Mouse (Mus musculus) kidney, adult 8-10 months (tissue): ENCODE results near the gene Rab5c.

Experiments used
- DNase-seq, 2 experiments: peaks; one replicate each; pipeline ENCODE4 v3.0.0; 2022

The Rab5c gene

GRCm38 (mm10) chr11:100719893-100720292, 18.1 kb downstream of the Rab5c start:
- no peak for DNase-seq

- DNase-seq = no peak
These were observed 18.7 kb downstream of the Rab5c start for GRCm38 (mm10) chr11:100719312-100719711.

GRCm38 (mm10) chr11:100718866-100719265, 19.1 kb downstream of the Rab5c start:
- no peak for DNase-seq

GRCm38 (mm10) chr11:100718462-100718861, 19.6 kb downstream of the Rab5c start:
- no peak for DNase-seq

DNA sequence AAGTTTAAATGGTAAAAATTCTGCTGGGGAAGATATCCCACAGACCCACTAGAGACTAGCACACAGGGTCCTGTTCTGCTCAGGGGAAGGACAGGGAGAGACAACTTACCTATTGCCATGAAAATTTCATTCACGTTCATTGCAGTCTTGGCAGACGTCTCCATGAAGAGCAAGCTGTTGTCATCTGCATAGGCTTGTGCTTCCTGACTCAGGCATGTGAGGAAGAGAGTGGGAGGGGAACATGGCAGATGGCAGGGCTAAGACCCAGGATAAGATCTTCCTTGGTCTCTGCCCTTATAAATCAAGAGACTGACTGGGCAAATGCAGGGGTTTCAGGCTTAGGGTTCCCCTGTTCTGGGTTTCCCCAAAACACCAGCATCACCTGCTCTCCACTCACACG, 21.4 kb downstream of the Rab5c start:
- no peak for DNase-seq

- DNase-seq = no peak
These were observed 23.1 kb downstream of the Rab5c start for GRCm38 (mm10) chr11:100714948-100715347.

GRCm38 (mm10) chr11:100714534-100714915, 23.5 kb downstream of the Rab5c start:
- peak; percentile 79 to 92 for DNase-seq

- peak in 1 of 2 experiments; percentile 70 for DNase-seq
These were observed 24.1 kb downstream of the Rab5c start, which contains the start of gene Hspb9 for GRCm38 (mm10) chr11:100713735-100714533. TSS of gene Hspb9 (plus strand) at chr11:100713850.

GRCm38 (mm10) chr11:100713174-100713573, 24.8 kb downstream of the Rab5c start:
- no peak for DNase-seq

GRCm38 (mm10) chr11:100711783-100712615, 26.0 kb downstream of the Rab5c start, which contains the start of gene Kat2a:
TSS of gene Kat2a (minus strand) at chr11:100712465.
- DNase-seq = peak; percentile 79 to 83

DNA sequence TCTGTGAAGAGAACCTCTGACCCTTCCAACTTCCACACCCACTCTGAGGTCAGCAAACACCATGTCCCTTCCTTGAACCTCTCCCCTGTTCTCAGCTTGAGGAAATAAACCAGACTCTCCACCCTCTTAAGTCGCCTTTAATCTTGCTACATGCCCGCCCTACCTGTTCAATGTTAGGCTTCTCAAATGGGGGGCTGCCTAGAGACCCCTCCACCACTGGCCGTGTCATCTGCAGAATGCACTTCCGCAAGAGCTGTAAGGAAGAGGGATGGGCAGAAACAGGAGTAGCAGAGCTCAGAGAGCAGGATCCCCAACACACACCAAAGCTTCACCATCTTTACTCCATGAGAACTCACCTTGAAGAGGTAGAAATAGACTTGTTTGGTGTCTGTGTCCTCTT, 27.0 kb downstream of the Rab5c start:
- DNase-seq = no peak

DNA sequence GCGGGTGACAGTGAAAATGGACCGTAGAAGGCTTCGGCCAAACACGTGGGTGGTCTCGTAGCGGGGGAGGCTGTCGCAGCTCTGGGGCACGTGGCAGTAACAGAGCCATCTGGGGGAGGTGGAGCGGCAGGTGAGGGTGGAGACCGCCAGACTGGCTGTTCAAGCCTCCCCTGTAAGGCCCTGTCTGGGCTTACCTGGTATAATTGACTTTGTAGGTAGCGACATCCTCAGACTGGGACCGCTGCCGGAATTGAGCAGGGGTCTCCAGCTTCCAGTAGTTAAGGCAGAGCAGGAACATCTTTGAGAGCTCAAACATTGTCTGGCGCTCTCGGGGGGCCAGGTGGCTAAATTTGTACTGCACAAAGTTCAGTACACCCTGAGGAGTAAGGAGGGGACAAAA, 27.5 kb downstream of the Rab5c start:
- DNase-seq = no peak

DNA sequence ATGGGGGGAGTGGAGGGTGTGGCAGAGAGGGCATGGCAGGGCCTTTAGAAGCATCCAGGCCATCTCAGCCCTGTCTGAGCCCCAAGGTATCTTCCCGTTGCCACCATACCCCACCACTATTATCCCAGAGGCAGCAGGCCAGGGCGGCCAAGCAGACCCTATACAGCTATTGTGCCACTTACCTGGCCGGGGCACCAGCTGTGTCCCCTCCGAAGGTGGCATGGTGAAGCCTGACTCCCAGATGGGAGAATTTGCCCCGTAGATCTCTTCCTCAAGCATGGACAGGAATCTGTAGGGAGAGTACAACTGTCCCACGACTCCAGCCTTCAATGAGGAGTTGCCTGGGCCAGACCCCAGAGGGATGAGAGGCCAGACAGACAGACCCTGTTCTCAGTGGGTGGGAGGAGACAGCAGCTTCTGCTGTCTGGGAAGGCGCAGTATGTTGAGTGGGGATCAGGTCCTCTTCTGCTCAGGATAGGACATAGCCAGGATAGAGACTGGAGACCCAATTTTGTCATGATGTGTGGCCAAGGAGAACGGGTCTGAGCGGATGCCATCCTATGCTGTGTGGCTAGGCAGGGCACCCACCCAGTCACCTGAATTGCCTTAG, 28.7 kb downstream of the Rab5c start:
- DNase-seq = no peak

GRCm38 (mm10) chr11:100705095-100705747, 32.8 kb downstream of the Rab5c start:
- no peak for DNase-seq

DNA sequence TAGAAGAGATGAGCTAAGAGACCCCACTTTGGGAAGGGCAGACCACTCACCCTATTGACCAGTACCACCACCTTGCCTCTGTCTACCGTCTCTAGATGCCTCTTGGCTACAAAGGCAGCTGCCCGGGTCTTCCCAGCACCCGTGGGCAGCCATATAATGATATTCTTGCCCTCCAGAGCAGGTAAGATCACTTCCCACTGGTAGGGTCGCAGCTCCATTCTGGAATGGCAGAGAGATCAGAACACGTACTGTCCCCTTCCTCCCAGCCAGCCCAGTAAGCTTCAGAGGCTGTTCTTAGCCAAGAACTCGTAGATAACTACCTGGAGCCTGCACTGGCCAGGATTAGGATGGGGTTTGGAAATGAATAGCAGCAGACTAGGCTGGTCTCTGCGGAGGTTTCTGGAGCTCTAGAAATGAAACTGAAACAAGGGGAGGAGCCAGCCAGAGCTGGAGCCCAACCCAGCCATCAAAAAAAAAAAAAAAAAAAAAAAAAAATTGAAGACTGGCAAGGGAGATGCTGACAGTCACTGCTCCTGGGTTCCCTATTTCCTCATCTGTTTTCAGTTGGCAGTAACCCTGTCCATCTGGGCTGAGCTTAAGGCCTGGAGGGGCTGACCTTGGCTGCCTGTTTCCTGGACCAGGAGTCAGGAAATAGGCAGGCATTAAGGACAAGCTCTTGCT, 34.0 kb downstream of the Rab5c start, which contains the start of gene Dhx58:
Gene Dhx58 (minus strand): TSS at position 421 of the 681 bp plus-strand sequence.
- DNase-seq = no peak

DNA sequence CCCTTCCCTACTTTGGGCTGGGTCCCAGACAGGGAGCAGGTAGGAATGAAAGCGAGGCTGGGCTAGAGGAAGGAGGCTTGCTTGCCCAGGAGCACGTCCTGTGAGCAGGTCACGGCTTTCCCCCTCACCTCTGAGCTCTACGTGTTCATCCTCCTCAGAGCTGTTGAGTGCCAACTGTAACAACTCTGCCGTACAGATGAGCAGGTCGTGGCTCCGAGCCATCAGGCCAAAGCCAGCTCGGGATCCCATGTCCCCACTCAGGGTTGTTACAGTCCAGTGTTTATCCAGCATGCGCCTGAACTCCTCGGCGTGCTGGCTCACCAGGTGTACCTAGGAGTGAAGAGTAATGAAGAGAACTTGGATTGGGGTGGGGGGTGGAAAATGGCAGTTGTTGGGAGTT, 34.6 kb downstream of the Rab5c start:
- peak in 1 of 2 experiments; percentile 63 for DNase-seq

- no peak for DNase-seq
These were observed 35.1 kb downstream of the Rab5c start for GRCm38 (mm10) chr11:100702906-100703305.

DNA sequence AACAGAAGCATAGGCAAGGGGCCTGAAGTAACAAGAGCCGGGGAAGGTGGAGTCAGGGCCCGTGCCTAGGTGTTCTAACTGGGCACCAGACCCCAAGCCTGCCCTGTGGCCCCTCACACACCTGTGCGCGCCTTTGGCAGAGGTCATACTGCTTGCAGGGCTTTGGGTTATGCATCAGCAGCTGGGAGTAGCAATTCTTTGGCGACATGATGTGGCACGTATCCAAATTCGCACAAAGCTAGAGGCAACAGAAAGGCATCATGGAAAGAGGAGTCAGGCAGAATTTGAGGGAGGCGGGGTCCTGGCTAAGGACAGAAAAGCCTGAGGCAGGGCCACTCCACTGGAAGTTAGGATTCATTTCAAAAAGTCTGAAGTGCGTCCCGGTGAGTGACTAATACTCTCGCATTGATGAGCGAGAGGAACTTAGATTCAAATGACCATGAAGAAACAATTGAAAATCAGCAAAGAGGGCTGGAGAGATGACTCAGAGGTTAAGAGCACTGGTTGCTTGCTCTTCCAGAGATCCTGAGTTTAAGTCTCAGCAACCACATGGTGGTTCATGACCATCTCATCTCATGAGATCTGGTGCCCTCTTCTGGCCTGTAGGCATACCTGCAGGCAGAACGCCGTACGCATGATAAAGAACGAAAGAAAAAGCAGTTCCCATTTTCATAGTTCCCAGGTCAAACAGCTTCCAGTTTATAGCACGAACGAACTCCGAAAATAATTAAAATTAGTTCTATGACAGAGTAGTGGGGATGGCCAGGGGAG, 35.7 kb downstream of the Rab5c start:
- peak in 1 of 2 experiments; percentile 63 for DNase-seq

DNA sequence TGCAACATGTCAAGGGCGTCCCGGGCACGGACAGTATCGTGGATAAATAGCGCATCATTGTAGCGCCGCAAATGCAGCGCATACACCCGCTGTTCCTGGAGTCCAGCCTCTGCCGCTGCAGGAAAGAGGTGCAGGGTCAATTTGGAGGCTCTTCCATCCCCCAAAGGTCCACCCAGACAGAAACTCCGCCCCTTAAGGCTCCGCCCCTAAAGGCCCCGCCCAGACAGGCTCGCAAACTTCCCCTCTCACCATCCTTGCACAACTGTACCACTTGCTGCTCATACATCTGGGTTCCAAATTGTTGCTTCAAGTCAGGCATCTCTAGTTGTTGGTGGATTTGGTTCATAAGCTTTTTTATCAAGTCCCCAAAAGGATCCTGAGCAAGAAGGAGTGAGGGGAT, 36.7 kb downstream of the Rab5c start:
- peak in 1 of 2 experiments; percentile 50 for DNase-seq

DNA sequence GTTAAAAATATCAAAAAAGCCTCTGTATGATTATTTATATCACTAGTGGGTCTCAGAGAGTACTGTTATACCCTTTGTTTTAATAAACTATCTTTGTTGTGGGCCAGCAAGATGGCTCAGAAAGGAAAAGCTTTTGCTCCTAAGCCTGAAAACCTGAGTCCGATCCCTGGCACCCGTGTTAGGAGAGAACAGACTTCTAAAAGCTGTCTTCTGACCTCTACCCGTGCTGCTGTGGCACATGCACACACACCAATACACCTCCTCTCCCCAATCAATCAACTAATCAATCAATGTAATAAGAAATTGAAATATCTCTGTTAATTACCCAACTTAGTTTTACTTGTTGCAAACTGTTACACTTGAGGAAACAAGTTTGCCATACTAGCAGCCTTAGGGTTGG, 37.3 kb downstream of the Rab5c start:
- no peak for DNase-seq

DNA sequence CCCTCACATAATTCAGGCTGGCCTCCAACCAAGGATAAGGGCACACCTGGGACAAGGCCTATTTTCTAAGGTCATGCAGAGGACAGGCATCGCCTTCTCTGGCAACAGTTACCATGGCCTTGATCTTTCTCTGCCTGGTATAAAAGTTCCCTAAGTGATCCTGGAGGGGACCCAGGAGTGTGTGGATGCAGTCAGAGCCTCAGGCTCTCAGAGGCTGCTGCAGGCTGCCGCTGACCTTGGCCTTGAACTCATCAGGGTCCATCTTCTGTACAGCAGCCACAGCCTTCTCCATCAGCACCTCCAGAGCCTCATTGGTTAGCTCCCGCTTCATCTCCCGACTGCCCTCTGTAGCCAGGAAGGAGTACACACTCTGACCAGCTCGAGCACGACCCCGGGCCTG, 40.1 kb downstream of the Rab5c start:
- no peak for DNase-seq
